Mouse (Mus musculus) neutrophil, adult 65 days (primary cell): ENCODE results near the gene Olfr267. TPM values are rescaled to one million over a fixed set of nuclear protein-coding genes. Genes with fewer than 3 reads are reported as not detected.

Experiments used
- total RNA-seq: library from RNA; stranded (reverse); gene quantifications from 2 replicates; pipeline ENCODE4 v1.2.4, GENCODE M21; 2023

Gene Olfr267
- not detected in 2 replicates for total RNA-seq

GRCm38 (mm10) chr4:58787616-58788015, at the start of gene Olfr267:
Olfr267 (minus strand) TSS chr4:58787716.

Other genes with a start within 250 kb of the Olfr267 start
- gene Lpar1, start 233.8 kb downstream of the Olfr267 start, total RNA-seq: not detected in 2 replicates
- gene Ecpas, start 125.0 kb upstream of the Olfr267 start, total RNA-seq: 78.2 and 104 TPM in 2 replicates
- gene Zkscan16, start 155.9 kb upstream of the Olfr267 start, total RNA-seq: not detected in 2 replicates
- gene Ptgr1, start 199.4 kb upstream of the Olfr267 start, total RNA-seq: 18.2 and 21.9 TPM in 2 replicates
- gene Dnajc25, start 207.3 kb upstream of the Olfr267 start, total RNA-seq: 6.0 and 6.5 TPM in 2 replicates
- gene Gm20503, start 215.5 kb upstream of the Olfr267 start, total RNA-seq: 4.4 TPM in 1 of 2 replicates, not detected in the other
- gene Gng10, start 247.4 kb upstream of the Olfr267 start, total RNA-seq: 60.6 and 65.0 TPM in 2 replicates